Mouse (Mus musculus): Measurements from ENCODE around the gene Fbrs. TPM values are rescaled to one million over a fixed set of nuclear protein-coding genes. Genes with fewer than 3 reads are reported as not detected.

Fbrs gene
- 6.2 TPM for polyA plus RNA-seq (2014; fragmentation: Illumina TruSeq; extraction: RNeasy Lipid Tissue Mini Kit (QIAGEN cat#74804); ENCODE audit: low read depth, low replicate concordance)

GRCm38 (mm10) chr7:127478635-127479317 is at the start of gene Fbrs:
Gene Fbrs (plus strand): TSS chr7:127479199.

GRCm38 (mm10) chr7:127448521-127449300 is 30.3 kb upstream of the Fbrs start, which contains the start of gene Zfp689:
Gene Zfp689 (minus strand): TSS chr7:127449158.

GRCm38 (mm10) chr7:127459311-127459710 is 19.7 kb upstream of the Fbrs start, which contains the start of gene Prr14:
Gene Prr14 (plus strand): TSS chr7:127459611.

GRCm38 (mm10) chr7:127511808-127512230 is 32.8 kb downstream of the Fbrs start, which contains the start of gene Srcap:
Gene Srcap (plus strand): TSS chr7:127511983.

DNA sequence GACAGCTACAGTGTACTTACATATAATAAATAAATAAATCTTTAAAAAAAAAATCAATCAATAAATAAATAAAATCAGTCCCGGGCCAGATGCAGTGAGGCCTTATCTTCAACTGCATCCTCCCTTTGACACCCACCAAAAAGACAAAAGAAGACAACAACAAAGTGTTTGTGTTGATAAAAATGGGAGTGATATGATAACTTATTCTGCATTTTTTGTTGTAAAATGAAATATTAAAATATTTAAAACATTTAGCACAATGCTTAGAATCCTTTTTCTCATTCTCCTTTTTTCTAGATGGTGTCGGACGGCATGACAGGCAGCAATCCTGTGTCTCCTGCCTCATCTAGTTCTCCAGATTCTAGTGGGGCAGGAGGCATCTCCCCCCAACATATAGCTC is 40.3 kb downstream of the Fbrs start, which contains the start of gene Gm42715:
Gene Gm42715 (plus strand): TSS at position 301 of the 400 bp plus-strand sequence.

Other genes with a start within 250 kb of the Fbrs start
- gene Zfp553, start 246.1 kb upstream of the Fbrs start, polyA plus RNA-seq (2014; fragmentation: Illumina TruSeq; extraction: RNeasy Lipid Tissue Mini Kit (QIAGEN cat#74804); ENCODE audit: low read depth, low replicate concordance) = 1.7 TPM
- not detected for gene Sept1, start 246.1 kb upstream of the Fbrs start, polyA plus RNA-seq (2014; fragmentation: Illumina TruSeq; extraction: RNeasy Lipid Tissue Mini Kit (QIAGEN cat#74804); ENCODE audit: low read depth, low replicate concordance)
- not detected for gene Zfp771, start 234.9 kb upstream of the Fbrs start, polyA plus RNA-seq (2014; fragmentation: Illumina TruSeq; extraction: RNeasy Lipid Tissue Mini Kit (QIAGEN cat#74804); ENCODE audit: low read depth, low replicate concordance)
- not detected for gene Dctpp1, start 218.5 kb upstream of the Fbrs start, polyA plus RNA-seq (2014; fragmentation: Illumina TruSeq; extraction: RNeasy Lipid Tissue Mini Kit (QIAGEN cat#74804); ENCODE audit: low read depth, low replicate concordance)
- 78.0 TPM for gene Sephs2, start 205.1 kb upstream of the Fbrs start, polyA plus RNA-seq (2014; fragmentation: Illumina TruSeq; extraction: RNeasy Lipid Tissue Mini Kit (QIAGEN cat#74804); ENCODE audit: low read depth, low replicate concordance)
- gene Itgal, start 182.9 kb upstream of the Fbrs start, polyA plus RNA-seq (2014; fragmentation: Illumina TruSeq; extraction: RNeasy Lipid Tissue Mini Kit (QIAGEN cat#74804); ENCODE audit: low read depth, low replicate concordance) = 0.82 TPM
- 3.0 TPM for gene Zfp768, start 133.6 kb upstream of the Fbrs start, polyA plus RNA-seq (2014; fragmentation: Illumina TruSeq; extraction: RNeasy Lipid Tissue Mini Kit (QIAGEN cat#74804); ENCODE audit: low read depth, low replicate concordance)
- gene Zfp747, start 103.1 kb upstream of the Fbrs start, polyA plus RNA-seq (2014; fragmentation: Illumina TruSeq; extraction: RNeasy Lipid Tissue Mini Kit (QIAGEN cat#74804); ENCODE audit: low read depth, low replicate concordance) = 2.9 TPM
- gene 9130019O22Rik, start 92.0 kb upstream of the Fbrs start, polyA plus RNA-seq (2014; fragmentation: Illumina TruSeq; extraction: RNeasy Lipid Tissue Mini Kit (QIAGEN cat#74804); ENCODE audit: low read depth, low replicate concordance) = 1.7 TPM
- gene E430018J23Rik, start 85.6 kb upstream of the Fbrs start, polyA plus RNA-seq (2014; fragmentation: Illumina TruSeq; extraction: RNeasy Lipid Tissue Mini Kit (QIAGEN cat#74804); ENCODE audit: low read depth, low replicate concordance) = 1.1 TPM
- gene Zfp764, start 72.4 kb upstream of the Fbrs start, polyA plus RNA-seq (2014; fragmentation: Illumina TruSeq; extraction: RNeasy Lipid Tissue Mini Kit (QIAGEN cat#74804); ENCODE audit: low read depth, low replicate concordance) = 3.1 TPM
- 2.0 TPM for gene Zfp688, start 57.1 kb upstream of the Fbrs start, polyA plus RNA-seq (2014; fragmentation: Illumina TruSeq; extraction: RNeasy Lipid Tissue Mini Kit (QIAGEN cat#74804); ENCODE audit: low read depth, low replicate concordance)
- gene Zfp689, start 30.0 kb upstream of the Fbrs start, polyA plus RNA-seq (2014; fragmentation: Illumina TruSeq; extraction: RNeasy Lipid Tissue Mini Kit (QIAGEN cat#74804); ENCODE audit: low read depth, low replicate concordance) = 1.9 TPM
- gene Prr14, start 19.6 kb upstream of the Fbrs start, polyA plus RNA-seq (2014; fragmentation: Illumina TruSeq; extraction: RNeasy Lipid Tissue Mini Kit (QIAGEN cat#74804); ENCODE audit: low read depth, low replicate concordance) = 25.5 TPM
- 10.6 TPM for gene Srcap, start 32.8 kb downstream of the Fbrs start, polyA plus RNA-seq (2014; fragmentation: Illumina TruSeq; extraction: RNeasy Lipid Tissue Mini Kit (QIAGEN cat#74804); ENCODE audit: low read depth, low replicate concordance)
- gene Gm42715, start 40.4 kb downstream of the Fbrs start, polyA plus RNA-seq (2014; fragmentation: Illumina TruSeq; extraction: RNeasy Lipid Tissue Mini Kit (QIAGEN cat#74804); ENCODE audit: low read depth, low replicate concordance) = 4.8 TPM
- not detected for gene Tmem265, start 82.2 kb downstream of the Fbrs start, polyA plus RNA-seq (2014; fragmentation: Illumina TruSeq; extraction: RNeasy Lipid Tissue Mini Kit (QIAGEN cat#74804); ENCODE audit: low read depth, low replicate concordance)
- gene Phkg2, start 94.1 kb downstream of the Fbrs start, polyA plus RNA-seq (2014; fragmentation: Illumina TruSeq; extraction: RNeasy Lipid Tissue Mini Kit (QIAGEN cat#74804); ENCODE audit: low read depth, low replicate concordance) = 16.0 TPM
- 1.6 TPM for gene Ccdc189, start 109.4 kb downstream of the Fbrs start, polyA plus RNA-seq (2014; fragmentation: Illumina TruSeq; extraction: RNeasy Lipid Tissue Mini Kit (QIAGEN cat#74804); ENCODE audit: low read depth, low replicate concordance)
- gene Rnf40, start 109.6 kb downstream of the Fbrs start, polyA plus RNA-seq (2014; fragmentation: Illumina TruSeq; extraction: RNeasy Lipid Tissue Mini Kit (QIAGEN cat#74804); ENCODE audit: low read depth, low replicate concordance) = 1.5 TPM
- gene Zfp629, start 136.6 kb downstream of the Fbrs start, polyA plus RNA-seq (2014; fragmentation: Illumina TruSeq; extraction: RNeasy Lipid Tissue Mini Kit (QIAGEN cat#74804); ENCODE audit: low read depth, low replicate concordance) = 7.7 TPM
- 5.5 TPM for gene Bcl7c, start 229.7 kb downstream of the Fbrs start, polyA plus RNA-seq (2014; fragmentation: Illumina TruSeq; extraction: RNeasy Lipid Tissue Mini Kit (QIAGEN cat#74804); ENCODE audit: low read depth, low replicate concordance)
- gene Ctf1, start 233.5 kb downstream of the Fbrs start, polyA plus RNA-seq (2014; fragmentation: Illumina TruSeq; extraction: RNeasy Lipid Tissue Mini Kit (QIAGEN cat#74804); ENCODE audit: low read depth, low replicate concordance) = 2.6 TPM

Data from adrenal gland, adult 10 weeks (tissue).